Mouse (Mus musculus) heart, embryonic 14.5 days (tissue): ENCODE measurements at regions not wholly inside any gene's neighbourhood (a gene's known extent, or its start where the extent isn't known, plus 50 kb on each side); places are given as distances from the start of the nearest gene placed in this dataset.

ENCODE experiments used
- ATAC-seq: fragments of 200-750 bp; cut with Nextera tagmentation; 2 replicates; pipeline ENCODE4 v1.8.0; 2017; ENCODE audit warnings: low read depth, moderate TSS enrichment; ENCODE audit not compliant: insufficient number of reproducible peaks, insufficient read depth, low FRiP score
- H3K27ac ChIP-seq, 2 experiments: fragments of 200-500 bp in 1 of 2; fragments of 300-500 bp in 1 of 2; sonication (generic) in 1 of 2; replicated peaks in 1 of 2; 2 replicates each; pipeline ENCODE4 v1.5.1; 2012 to 2014; ENCODE audit warnings: low read depth in 2 of 2, low read length in 2 of 2, control low read depth in 1 of 2, mild to moderate bottlenecking in 1 of 2, mixed read lengths in 1 of 2; ENCODE audit not compliant: control insufficient read depth in 1 of 2, insufficient read depth in 1 of 2
- H3K27me3 ChIP-seq: fragments of 300-500 bp; sonication (generic); 2 replicates; pipeline ENCODE4 v1.6.1; 2014; ENCODE audit warnings: mild to moderate bottlenecking, low read length, control low read depth; ENCODE audit not compliant: control insufficient read depth, insufficient read depth
- H3K36me3 ChIP-seq: fragments of 300-500 bp; sonication (generic); 2 replicates; pipeline ENCODE4 v1.6.1; 2014; ENCODE audit warnings: mild to moderate bottlenecking, control low read depth, low read length, mixed read lengths; ENCODE audit not compliant: control insufficient read depth, insufficient read depth
- H3K4me1 ChIP-seq, 2 experiments: fragments of 200-500 bp in 1 of 2; fragments of 300-500 bp in 1 of 2; sonication (generic) in 1 of 2; 2 replicates each; pipeline ENCODE4 v1.6.1; 2012 to 2014; ENCODE audit warnings: low read length in 2 of 2, control low read depth in 1 of 2, mixed read lengths in 1 of 2; ENCODE audit not compliant: control insufficient read depth in 2 of 2, insufficient read depth in 2 of 2
- H3K4me2 ChIP-seq: fragments of 300-500 bp; sonication (generic); 2 replicates; pipeline ENCODE4 v1.6.1; 2014; ENCODE audit warnings: mild to moderate bottlenecking, low read length
- H3K4me3 ChIP-seq, 2 experiments: fragments of 200-500 bp in 1 of 2; fragments of 300-500 bp in 1 of 2; sonication (generic) in 1 of 2; 2 replicates each; pipeline ENCODE4 v1.5.1; 2012 to 2014; ENCODE audit warnings: low read length in 2 of 2, mild to moderate bottlenecking in 2 of 2, control low read depth in 1 of 2, low read depth in 1 of 2, moderate library complexity in 1 of 2; ENCODE audit not compliant: control insufficient read depth in 1 of 2, insufficient read depth in 1 of 2
- H3K9ac ChIP-seq: fragments of 300-500 bp; sonication (generic); 2 replicates; pipeline ENCODE4 v1.6.1; 2014; ENCODE audit warnings: mild to moderate bottlenecking, low read length
- H3K9me3 ChIP-seq: fragments of 300-500 bp; sonication (generic); 2 replicates; pipeline ENCODE4 v1.6.1; 2016; ENCODE audit warnings: low read length, control low read depth; ENCODE audit not compliant: control insufficient read depth
- WGBS: fragments of 180-500 bp; shearing (Covaris S2); extraction: QIAGEN DNeasy Blood & Tissue Kit; methylation state at CpG from one replicate; pipeline ENCODE4 v1.1.7; 2014; 5-methylcytosine and 5-hydroxymethylcytosine counted together

DNA sequence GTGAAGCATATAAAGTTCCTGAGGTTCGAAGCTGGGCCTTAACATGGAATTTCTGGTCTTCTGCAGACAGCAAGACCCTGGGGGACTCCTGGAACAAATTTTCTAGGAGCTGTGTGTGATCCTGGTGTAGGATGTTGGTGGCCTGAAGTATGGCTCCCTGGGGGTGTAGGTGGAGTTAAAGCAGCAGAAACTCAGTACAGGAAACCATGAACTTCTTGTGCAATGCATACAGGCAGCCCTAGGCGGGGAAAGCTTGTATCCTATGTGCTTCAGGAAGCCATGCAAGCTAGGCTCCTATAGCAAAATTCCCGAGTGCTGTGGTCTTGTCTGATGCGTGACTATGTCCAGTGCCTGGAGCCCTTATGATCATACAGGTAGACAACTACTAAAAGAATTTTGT, 129.8 kb upstream of the Ednrb start:
- Histone ChIP-seq H3K4me3 (no peak overlapping the region), H3K27me3 (no peaks in the 10 kb centered on the region), H3K9me3 (no peaks in the 10 kb centered on the region), H3K27ac (no peak overlapping the region), H3K36me3 (no peaks in the 10 kb centered on the region), H3K9ac (no peak overlapping the region), H3K4me2 (no peak overlapping the region), H3K4me1 (no peaks in the 10 kb centered on the region)
- WGBS = 73% methylated on average over 4 of the region's 4 CpGs
- ATAC-seq = no peak

DNA sequence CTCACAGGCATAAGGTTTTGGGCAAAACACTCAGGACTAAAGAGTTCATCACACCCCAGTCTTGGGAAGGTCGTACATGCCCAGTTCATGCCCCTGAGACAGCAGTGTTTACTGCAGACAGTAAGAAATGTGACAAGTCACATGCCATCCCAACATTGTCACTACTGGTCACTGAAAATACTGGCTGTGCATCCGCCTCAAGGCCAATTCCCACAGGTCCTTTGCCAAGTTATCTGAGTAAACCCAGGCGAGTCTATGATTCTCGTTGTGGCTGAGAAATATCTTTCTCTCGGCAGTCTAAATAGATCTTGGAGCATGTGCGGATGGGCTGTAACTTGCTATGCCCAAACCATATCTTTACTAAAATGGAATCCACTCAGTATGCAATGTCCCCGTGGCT, 128.9 kb upstream of the Ednrb start:
- H3K4me2 ChIP-seq = no peak overlapping the region
- H3K27ac ChIP-seq = no peak overlapping the region
- no peaks in the 10 kb centered on the region for H3K27me3 ChIP-seq
- no peaks in the 10 kb centered on the region for H3K36me3 ChIP-seq
- H3K9ac ChIP-seq = no peak overlapping the region
- no peaks in the 10 kb centered on the region for H3K9me3 ChIP-seq
- H3K4me3 ChIP-seq = no peak overlapping the region
- ATAC-seq = no peak
- 68% methylated on average over 7 of the region's 7 CpGs for WGBS
- H3K4me1 ChIP-seq = no peaks in the 10 kb centered on the region

DNA sequence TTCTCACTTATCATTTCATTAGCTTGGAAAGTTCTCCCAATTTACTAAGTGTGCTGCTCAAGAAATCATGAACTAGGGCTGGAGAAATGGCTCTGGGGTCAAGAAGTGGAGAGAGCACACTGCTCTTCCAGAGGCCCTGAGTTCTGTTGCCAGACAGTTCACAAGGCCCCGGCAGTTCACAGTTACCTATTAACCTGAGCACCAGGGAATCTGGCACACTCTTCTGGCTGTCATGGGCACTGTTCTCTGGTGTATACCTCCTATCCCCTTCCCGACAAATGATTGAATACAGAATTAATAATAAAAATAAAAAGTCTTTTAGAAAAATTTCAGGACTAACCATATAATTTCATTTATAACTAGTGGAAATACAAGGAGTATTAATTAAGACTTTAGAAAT, 125.1 kb upstream of the Ednrb start:
- no peaks in the 10 kb centered on the region for H3K36me3 ChIP-seq
- no peak for ATAC-seq
- H3K4me3 ChIP-seq = no peak overlapping the region
- no peaks in the 10 kb centered on the region for H3K9me3 ChIP-seq
- no peaks in the 10 kb centered on the region for H3K27me3 ChIP-seq
- no peak overlapping the region for H3K9ac ChIP-seq
- H3K27ac ChIP-seq = no peak overlapping the region
- 64% methylated on average over 2 of the region's 2 CpGs for WGBS
- H3K4me2 ChIP-seq = no peak overlapping the region
- H3K4me1 ChIP-seq = no peaks in the 10 kb centered on the region

DNA sequence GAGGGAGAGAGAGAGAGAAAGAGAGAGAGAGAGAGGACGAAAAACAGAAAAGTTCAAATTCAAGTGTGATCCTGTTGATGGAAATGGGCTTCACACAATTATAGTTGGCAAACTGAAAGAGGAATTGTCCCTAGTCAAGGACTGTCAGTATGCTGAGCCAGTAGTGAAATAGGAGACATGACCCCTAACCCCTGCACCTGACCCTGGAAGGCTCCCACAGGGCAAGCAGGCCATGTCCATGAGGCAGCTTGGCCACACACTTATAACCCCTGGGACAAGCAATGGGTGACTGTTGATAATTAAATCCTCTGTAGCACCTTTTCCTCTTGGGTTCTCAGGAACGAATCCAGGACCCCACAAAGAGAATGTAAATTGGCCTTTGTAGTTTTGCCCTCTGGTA, 122.1 kb upstream of the Ednrb start:
- no peak overlapping the region for H3K9ac ChIP-seq
- H3K9me3 ChIP-seq = no peaks in the 10 kb centered on the region
- H3K4me1 ChIP-seq = no peaks in the 10 kb centered on the region
- H3K27me3 ChIP-seq = no peaks in the 10 kb centered on the region
- no peak overlapping the region for H3K4me3 ChIP-seq
- no peak overlapping the region for H3K27ac ChIP-seq
- no peaks in the 10 kb centered on the region for H3K36me3 ChIP-seq
- no peak for ATAC-seq
- H3K4me2 ChIP-seq = no peak overlapping the region
- WGBS = 78% methylated on average over 2 of the region's 2 CpGs

DNA sequence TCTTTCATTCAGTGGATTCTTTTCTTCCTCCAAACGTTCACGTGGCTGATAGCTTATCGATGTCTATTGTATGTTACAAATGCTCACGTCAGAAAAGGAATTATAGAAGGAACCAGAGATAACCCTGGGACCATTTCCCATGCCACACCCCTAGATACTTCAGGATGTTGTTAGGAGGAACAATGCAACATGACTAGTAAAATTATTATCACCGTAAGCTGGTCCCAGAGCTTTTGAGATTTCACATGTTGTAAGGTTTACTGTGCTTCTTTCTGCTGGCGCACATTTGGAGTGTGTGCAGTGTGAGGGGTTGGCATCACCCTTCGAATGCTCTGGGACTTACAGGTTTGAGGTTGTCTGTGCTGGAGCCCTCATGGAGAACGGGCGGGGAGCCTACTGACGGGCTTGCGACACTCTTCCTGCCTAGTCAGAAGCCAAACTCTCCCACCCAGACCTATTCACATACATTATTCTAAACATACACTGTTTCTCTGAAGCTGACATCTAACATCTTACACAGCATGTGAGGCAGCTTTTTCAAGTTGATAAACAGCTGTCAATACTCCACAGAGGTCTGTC, 118.2 kb upstream of the Ednrb start:
- no peak overlapping the region for H3K4me3 ChIP-seq
- H3K27ac ChIP-seq = peak overlapping the region; percentile 41 to 57; a peak in 2 of 4 replicates
- no peak for ATAC-seq
- 60% methylated on average over 11 of the region's 11 CpGs for WGBS
- H3K4me2 ChIP-seq = no peak overlapping the region
- H3K9ac ChIP-seq = no peak overlapping the region
- no peaks in the 10 kb centered on the region for H3K27me3 ChIP-seq
- H3K36me3 ChIP-seq = no peaks in the 10 kb centered on the region
- no peaks in the 10 kb centered on the region for H3K4me1 ChIP-seq
- H3K9me3 ChIP-seq = no peaks in the 10 kb centered on the region

DNA sequence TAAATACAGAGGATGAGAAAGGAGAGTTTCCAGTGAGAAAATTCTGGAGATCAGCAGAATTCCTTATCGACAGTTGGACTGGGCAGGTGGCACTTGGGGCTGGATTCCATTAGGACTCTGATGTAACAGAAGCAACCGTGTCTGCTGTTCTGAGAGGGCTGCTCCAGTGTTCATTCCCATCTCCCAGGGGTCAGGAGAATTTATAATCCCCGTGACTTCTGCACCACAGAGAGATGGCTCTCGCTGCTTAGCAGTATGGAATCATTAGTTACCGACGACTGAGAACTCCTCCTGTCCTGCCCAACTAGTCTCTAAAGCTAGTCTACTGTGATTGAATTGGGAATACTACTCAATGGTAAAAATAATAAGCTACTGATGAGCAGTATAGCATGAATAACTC, 107.7 kb upstream of the Ednrb start:
- Histone ChIP-seq H3K4me3 (no peak overlapping the region), H3K4me2 (no peak overlapping the region), H3K27ac (no peak overlapping the region), H3K4me1 (no peaks in the 10 kb centered on the region), H3K9me3 (no peaks in the 10 kb centered on the region), H3K36me3 (no peaks in the 10 kb centered on the region), H3K9ac (no peak overlapping the region), H3K27me3 (no peaks in the 10 kb centered on the region)
- ATAC-seq = no peak
- 87% methylated on average over 6 of the region's 6 CpGs for WGBS

DNA sequence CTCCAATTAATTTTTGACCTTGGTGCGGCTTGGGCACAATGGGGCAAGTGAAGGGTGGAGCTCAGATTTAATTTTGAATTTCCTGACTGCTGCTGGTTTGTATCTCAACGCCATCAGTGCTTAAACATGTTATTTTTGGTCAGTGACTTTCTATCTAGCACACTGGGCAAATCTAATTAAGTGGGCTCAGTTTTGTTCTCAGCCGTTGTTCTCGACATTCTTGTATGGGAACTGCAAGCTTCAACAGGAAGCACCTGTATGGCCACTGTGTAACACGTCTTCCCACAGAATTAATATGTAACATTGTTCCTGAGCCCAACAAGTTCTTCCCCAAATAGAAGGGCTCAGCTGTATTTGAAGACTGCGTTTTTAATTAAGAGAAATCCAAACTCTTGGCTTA, 105.7 kb upstream of the Ednrb start:
- Histone ChIP-seq H3K9ac (no peak overlapping the region), H3K4me2 (no peak overlapping the region), H3K4me1 (peaks cover 2 to 6% of the 10 kb centered on the region in 2 experiments; a peak in 2 of 4 replicates), H3K27me3 (no peaks in the 10 kb centered on the region), H3K9me3 (no peaks in the 10 kb centered on the region), H3K4me3 (no peak overlapping the region), H3K27ac (no peak overlapping the region), H3K36me3 (no peaks in the 10 kb centered on the region)
- ATAC-seq = no peak
- 69% methylated on average over 6 of the region's 6 CpGs for WGBS

DNA sequence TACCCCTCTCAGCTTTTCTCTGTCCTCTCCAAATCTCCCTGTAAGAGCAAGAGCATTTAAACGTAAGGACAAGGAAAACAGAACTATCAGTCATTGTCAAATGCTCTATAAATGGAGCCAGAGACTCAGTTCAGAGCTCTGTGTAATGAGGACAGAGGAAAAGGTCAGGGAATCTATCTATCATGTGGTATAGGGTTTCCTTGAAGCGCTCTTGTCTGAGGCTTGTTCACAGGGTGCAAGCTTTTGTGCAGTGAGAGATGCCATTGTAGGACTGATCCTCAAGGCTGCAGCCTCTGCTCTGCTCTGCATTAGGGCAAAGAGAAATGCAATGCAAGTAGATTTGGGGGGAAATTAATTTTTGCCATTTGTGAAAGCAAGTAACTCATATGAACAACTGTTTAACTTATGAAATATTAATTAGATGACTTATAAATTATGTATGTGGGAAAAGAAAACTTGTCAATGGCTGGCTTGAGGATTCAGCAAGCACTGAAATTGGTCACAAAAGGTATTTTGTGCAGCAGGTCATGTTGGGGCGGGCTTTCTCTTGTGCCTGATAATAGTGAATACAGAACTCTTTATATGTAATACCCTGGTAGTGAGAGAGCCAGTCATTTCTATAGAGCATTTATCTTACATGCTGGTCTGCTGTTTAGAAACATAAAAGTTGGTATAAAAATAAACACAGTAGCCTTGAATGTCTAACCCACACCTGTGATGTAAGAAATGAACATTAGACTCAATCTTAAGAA, 104.0 kb upstream of the Ednrb start:
- Histone ChIP-seq H3K9me3 (no peaks in the 10 kb centered on the region), H3K4me3 (no peak overlapping the region), H3K9ac (no peak overlapping the region), H3K27me3 (no peaks in the 10 kb centered on the region), H3K4me2 (no peak overlapping the region), H3K4me1 (peaks cover 2 to 6% of the 10 kb centered on the region in 2 experiments; a peak in 2 of 4 replicates), H3K27ac (no peak overlapping the region), H3K36me3 (no peaks in the 10 kb centered on the region)
- 59% methylated on average over 3 of the region's 3 CpGs for WGBS
- no peak for ATAC-seq
